In the genomic region with DNA sequence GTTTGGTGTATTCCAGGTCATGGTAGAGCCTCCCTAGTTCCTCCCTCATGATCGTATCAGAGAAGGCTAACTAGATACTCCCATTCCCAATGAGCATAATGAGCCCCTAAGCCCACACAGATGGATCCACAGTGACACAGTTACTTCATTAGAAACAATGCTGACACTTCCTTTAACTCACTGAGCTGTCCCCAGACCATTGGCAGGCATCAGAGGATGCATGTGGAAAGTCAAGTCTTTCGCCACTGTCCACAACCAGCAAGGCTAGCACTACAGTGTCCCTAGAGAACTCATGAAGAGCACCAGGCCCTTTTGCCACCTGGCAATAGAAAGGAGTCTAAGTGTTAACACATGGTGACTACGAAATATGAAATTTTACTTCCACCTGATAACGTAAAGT, we compare ENCODE assay signal across 26 mouse cellular contexts.
"Had no signal": no experiment of that assay in that cellular context is flagged by ENCODE, and none has a peak within 500 bp of the region (broad histone marks: within the 10 kb centered on the region; RNA-seq: fewer than 3 reads in every experiment).

No protein-coding gene starts in this region.

- H3K4me1 ChIP-seq: heart, embryonic 13.5 days; heart, embryonic 15.5 days; hindbrain, embryonic 15.5 days; kidney, embryonic 15.5 days; limb, embryonic 13.5 days; limb, embryonic 15.5 days; liver, embryonic 12.5 days had no signal

- H3K27ac ChIP-seq: heart, adult 2 months; heart, embryonic 13.5 days; heart, embryonic 15.5 days; hindbrain, embryonic 13.5 days; hindbrain, embryonic 15.5 days; hindbrain, postnatal 0 days; kidney, embryonic 15.5 days; kidney, postnatal 0 days; limb, embryonic 13.5 days; limb, embryonic 15.5 days; liver, embryonic 12.5 days; liver, embryonic 14.5 days had no signal

- ATAC-seq: hindbrain, postnatal 0 days; intestine, embryonic 16.5 days; liver, embryonic 12.5 days had no signal

- H3K9me3 ChIP-seq: heart, embryonic 13.5 days; heart, embryonic 15.5 days; hindbrain, embryonic 13.5 days; hindbrain, embryonic 15.5 days; kidney, embryonic 15.5 days; limb, embryonic 13.5 days; limb, embryonic 15.5 days; liver, embryonic 12.5 days had no signal

- H3K27me3 ChIP-seq: heart, embryonic 13.5 days; heart, embryonic 15.5 days; hindbrain, embryonic 13.5 days; hindbrain, embryonic 15.5 days; kidney, embryonic 15.5 days; limb, embryonic 13.5 days; limb, embryonic 15.5 days; liver, embryonic 12.5 days had no signal

- DNase-seq: gastrocnemius, postnatal 10 days; gastrocnemius, postnatal 25 days; heart, adult 11 months; heart, adult 2 months; heart, postnatal 14 days; heart, postnatal 36 days; kidney, adult 11 months; kidney, adult 2 months; kidney, adult 9 months; kidney, postnatal 14 days; kidney, postnatal 36 days; layer of hippocampus, adult 9-11 months; layer of hippocampus, postnatal 36 days; left cerebral cortex, postnatal 4 days had no signal

- H3K4me3 ChIP-seq: heart, adult 2 months; heart, embryonic 13.5 days; heart, embryonic 15.5 days; hindbrain, embryonic 13.5 days; hindbrain, embryonic 15.5 days; kidney, embryonic 15.5 days; limb, embryonic 13.5 days; limb, embryonic 15.5 days; liver, embryonic 12.5 days had no signal

- H3K36me3 ChIP-seq: heart, embryonic 13.5 days; heart, embryonic 15.5 days; hindbrain, embryonic 13.5 days; hindbrain, embryonic 15.5 days; kidney, embryonic 15.5 days; limb, embryonic 13.5 days; limb, embryonic 15.5 days; liver, embryonic 12.5 days had no signal
